Mouse (Mus musculus) limb, embryonic 12.5 days (tissue): Measurements from ENCODE around the gene Pdcd4. TPM values are rescaled to one million over a fixed set of nuclear protein-coding genes. Genes with fewer than 3 reads are reported as not detected.

ENCODE experiments used
- ATAC-seq: fragments of 200-750 bp; cut with Nextera tagmentation; 2 replicates; pipeline ENCODE4 v1.8.0; 2017; ENCODE audit warnings: low read depth, moderate TSS enrichment; ENCODE audit not compliant: insufficient number of reproducible peaks, insufficient read depth, low FRiP score, low TSS enrichment
- H3K27ac ChIP-seq: fragments of 300-500 bp; sonication (generic); 2 replicates; pipeline ENCODE4 v1.5.1; 2016; ENCODE audit warnings: mild to moderate bottlenecking, moderate library complexity
- H3K27me3 ChIP-seq: fragments of 300-500 bp; sonication (generic); 2 replicates; pipeline ENCODE4 v1.6.1; 2016; ENCODE audit warnings: mild to moderate bottlenecking, moderate library complexity
- H3K36me3 ChIP-seq: fragments of 300-500 bp; sonication (generic); 2 replicates; pipeline ENCODE4 v1.6.1; 2016; ENCODE audit warnings: mild to moderate bottlenecking, moderate library complexity
- H3K4me1 ChIP-seq: fragments of 300-500 bp; sonication (generic); replicated peaks from 2 replicates; pipeline ENCODE4 v1.6.1; 2016
- H3K4me2 ChIP-seq: fragments of 300-500 bp; sonication (generic); 2 replicates; pipeline ENCODE4 v1.6.1; 2016; ENCODE audit warnings: mild to moderate bottlenecking, moderate library complexity
- H3K4me3 ChIP-seq: fragments of 300-500 bp; sonication (generic); replicated peaks from 2 replicates; pipeline ENCODE4 v1.5.1; 2016; ENCODE audit warnings: mild to moderate bottlenecking
- H3K9ac ChIP-seq: fragments of 300-500 bp; sonication (generic); replicated peaks from 2 replicates; pipeline ENCODE4 v1.6.1; 2016; ENCODE audit warnings: mild to moderate bottlenecking, moderate library complexity
- H3K9me3 ChIP-seq: fragments of 300-500 bp; sonication (generic); 2 replicates; pipeline ENCODE4 v1.6.1; 2016; ENCODE audit warnings: mild to moderate bottlenecking, moderate library complexity
- WGBS: fragments of 180-500 bp; shearing (Covaris S2); methylation state at CpG from one replicate; pipeline ENCODE4 v1.1.7; 2016; 5-methylcytosine and 5-hydroxymethylcytosine counted together
- polyA plus RNA-seq: library from polyadenylated mRNA; unstranded; fragments of >200 nt; fragmentation: Nextera tagmentation; extraction: Ambion mirVana; gene quantifications from 2 replicates; pipeline ENCODE4 v1.2.1, GENCODE M21; 2016

Pdcd4 gene
- polyA plus RNA-seq, 1 experiment from 2014 or later: 107 TPM

DNA sequence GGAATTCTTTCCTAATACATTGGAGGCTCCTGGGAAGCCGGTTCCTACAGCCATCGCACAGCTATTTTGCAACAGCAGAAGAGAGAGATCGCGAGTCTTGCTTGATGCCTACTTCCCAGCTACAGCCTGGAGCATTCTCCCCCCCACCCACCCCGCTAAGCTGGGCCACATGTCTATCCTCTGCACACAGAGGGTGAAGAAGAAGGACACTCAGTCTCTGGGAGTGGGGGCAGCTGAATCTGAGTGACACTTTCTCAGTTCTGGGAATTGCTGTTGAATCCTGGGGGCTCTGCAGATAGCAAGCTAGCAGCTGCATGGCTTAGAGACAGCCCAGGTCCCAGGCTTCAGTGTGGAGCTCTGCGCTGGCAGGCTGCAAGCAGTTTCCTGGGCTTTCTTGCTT, 34.1 kb upstream of the Pdcd4 start:
- H3K4me1 ChIP-seq: peaks cover 41% of the 10 kb centered on the region
- H3K36me3 ChIP-seq: no peaks in the 10 kb centered on the region
- H3K9me3 ChIP-seq: no peaks in the 10 kb centered on the region
- no peak for ATAC-seq
- H3K9ac ChIP-seq: no peak overlapping the region
- no peak overlapping the region for H3K4me3 ChIP-seq
- H3K27ac ChIP-seq: 0 out of 2 replicates have a peak overlapping the region, but pooled peaks have one; percentile 29
- no peaks in the 10 kb centered on the region for H3K27me3 ChIP-seq
- WGBS: 74% methylated on average over 6 of the region's 6 CpGs
- H3K4me2 ChIP-seq: no peak overlapping the region; the same call in 1 of the 2 replicates

- no peaks in the 10 kb centered on the region for H3K27me3 ChIP-seq
- peak overlapping the region; percentile 23 for H3K4me2 ChIP-seq
- WGBS: 13% methylated on average over 9 of the region's 9 CpGs
- peaks cover 30% of the 10 kb centered on the region for H3K4me1 ChIP-seq
- H3K27ac ChIP-seq: peak overlapping the region; percentile 35; the same call in 1 of the 2 replicates
- no peak overlapping the region for H3K4me3 ChIP-seq
- no peaks in the 10 kb centered on the region for H3K36me3 ChIP-seq
- no peak for ATAC-seq
- H3K9ac ChIP-seq: no peak overlapping the region
- H3K9me3 ChIP-seq: no peaks in the 10 kb centered on the region
These were observed 32.9 kb upstream of the Pdcd4 start for GRCm38 (mm10) chr19:53859149-53859548.

- H3K4me2 ChIP-seq: no peak overlapping the region
- no peak overlapping the region for H3K9ac ChIP-seq
- H3K27ac ChIP-seq: peak overlapping the region; percentile 35; the same call in 1 of the 2 replicates
- H3K36me3 ChIP-seq: no peaks in the 10 kb centered on the region
- ATAC-seq: no peak
- peaks cover 30% of the 10 kb centered on the region for H3K4me1 ChIP-seq
- no peaks in the 10 kb centered on the region for H3K9me3 ChIP-seq
- H3K4me3 ChIP-seq: no peak overlapping the region
- WGBS: 46% methylated on average over 7 of the region's 7 CpGs
- no peaks in the 10 kb centered on the region for H3K27me3 ChIP-seq
These were observed 32.4 kb upstream of the Pdcd4 start for GRCm38 (mm10) chr19:53859593-53859992.

DNA sequence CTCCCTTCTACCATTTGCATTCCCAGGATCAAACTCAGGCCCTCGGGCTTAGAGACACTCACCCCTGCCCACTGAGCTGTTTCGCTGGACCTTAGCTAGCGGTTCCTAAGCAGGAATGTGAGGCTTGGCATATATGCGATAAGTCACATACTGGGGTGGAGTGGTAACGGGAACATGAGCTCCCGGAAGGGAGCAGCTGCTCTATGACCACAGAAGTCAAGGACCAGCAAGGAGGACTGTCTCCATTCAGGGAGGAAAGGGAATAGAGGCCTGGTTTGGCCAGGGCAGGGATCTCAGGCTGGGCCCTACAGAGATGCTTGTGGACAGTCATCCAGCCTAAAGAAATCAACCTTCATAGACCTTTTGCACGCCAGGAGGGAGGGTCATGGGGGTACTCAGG, 30.7 kb upstream of the Pdcd4 start:
- ATAC-seq: no peak
- Histone ChIP-seq H3K27ac (no peak overlapping the region), H3K36me3 (no peaks in the 10 kb centered on the region), H3K9ac (no peak overlapping the region), H3K4me1 (peaks cover 30% of the 10 kb centered on the region), H3K9me3 (no peaks in the 10 kb centered on the region), H3K4me3 (no peak overlapping the region), H3K27me3 (no peaks in the 10 kb centered on the region), H3K4me2 (no peak overlapping the region)
- WGBS: 87% methylated on average over 7 of the region's 7 CpGs

DNA sequence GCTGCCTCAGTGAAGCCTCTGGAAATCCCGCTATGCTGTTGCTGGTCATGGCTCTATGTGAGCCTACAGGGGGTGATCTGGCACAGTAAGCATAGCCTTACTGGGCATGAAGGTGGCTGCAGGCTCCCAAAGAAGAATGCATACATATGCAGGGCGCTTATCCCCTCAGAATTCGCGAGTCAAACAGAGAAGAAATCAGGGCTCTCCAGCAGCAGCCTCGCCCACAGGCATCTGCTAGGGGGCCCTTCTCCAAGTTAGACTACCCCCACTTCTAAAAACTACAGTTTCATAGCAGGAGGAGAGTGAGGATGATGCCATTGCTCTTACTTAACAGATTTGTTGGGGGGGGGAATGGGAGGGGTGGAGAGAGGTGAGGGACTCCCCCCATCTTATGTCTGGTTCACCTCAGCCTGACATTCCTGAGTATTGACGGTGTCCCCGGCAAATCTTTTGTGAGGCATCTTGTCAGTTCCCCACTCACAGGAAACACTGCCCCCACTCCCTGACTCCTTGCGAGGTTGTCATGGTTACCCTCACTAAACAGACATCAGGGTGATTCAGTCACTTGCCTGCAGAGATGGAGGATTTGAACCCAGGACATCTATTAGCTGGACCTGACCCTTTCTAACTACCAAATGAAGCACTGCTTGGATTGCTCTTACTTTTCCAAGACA, 29.3 kb upstream of the Pdcd4 start:
- 76% methylated on average over 8 of the region's 8 CpGs for WGBS
- Histone ChIP-seq H3K4me2 (no peak overlapping the region), H3K9ac (no peak overlapping the region), H3K27ac (no peak overlapping the region), H3K4me3 (no peak overlapping the region), H3K27me3 (no peaks in the 10 kb centered on the region), H3K4me1 (peaks cover 17% of the 10 kb centered on the region), H3K36me3 (no peaks in the 10 kb centered on the region), H3K9me3 (no peaks in the 10 kb centered on the region)
- ATAC-seq: no peak

DNA sequence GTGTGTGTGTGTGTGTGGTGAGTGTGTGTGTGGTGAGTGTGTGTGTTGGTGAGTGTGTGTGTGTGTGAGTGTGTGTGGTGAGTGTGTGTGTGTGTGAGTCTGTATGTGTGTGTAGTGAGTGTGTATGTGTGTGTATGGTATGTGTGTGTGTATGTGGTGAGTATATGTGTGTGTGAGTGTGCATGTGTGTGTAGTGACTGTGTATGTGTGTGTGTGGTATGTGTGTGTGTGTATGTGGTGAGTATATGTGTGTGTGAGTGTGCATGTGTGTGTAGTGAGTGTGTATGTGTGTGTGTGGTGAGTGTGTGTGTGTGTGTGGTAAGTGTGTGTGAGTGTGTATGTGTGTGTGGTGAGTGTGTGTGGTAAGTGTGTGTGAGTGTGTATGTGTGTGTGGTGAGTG, 24.8 kb upstream of the Pdcd4 start:
- no peak for ATAC-seq
- H3K27ac ChIP-seq: no peak overlapping the region
- H3K36me3 ChIP-seq: no peaks in the 10 kb centered on the region
- H3K4me3 ChIP-seq: no peak overlapping the region
- no peak overlapping the region for H3K4me2 ChIP-seq
- H3K9ac ChIP-seq: no peak overlapping the region
- no peaks in the 10 kb centered on the region for H3K9me3 ChIP-seq
- 0 out of 2 replicates have a peak, but pooled peaks cover 4% of the 10 kb centered on the region for H3K27me3 ChIP-seq
- no peaks in the 10 kb centered on the region for H3K4me1 ChIP-seq

GRCm38 (mm10) chr19:53868125-53868524, 23.9 kb upstream of the Pdcd4 start:
- Histone ChIP-seq H3K9me3 (no peaks in the 10 kb centered on the region), H3K4me1 (no peaks in the 10 kb centered on the region), H3K9ac (no peak overlapping the region), H3K4me3 (no peak overlapping the region), H3K27me3 (0 out of 2 replicates have a peak, but pooled peaks cover 4% of the 10 kb centered on the region), H3K27ac (no peak overlapping the region), H3K4me2 (no peak overlapping the region), H3K36me3 (no peaks in the 10 kb centered on the region)
- 75% methylated on average over 6 of the region's 6 CpGs for WGBS
- no peak for ATAC-seq

DNA sequence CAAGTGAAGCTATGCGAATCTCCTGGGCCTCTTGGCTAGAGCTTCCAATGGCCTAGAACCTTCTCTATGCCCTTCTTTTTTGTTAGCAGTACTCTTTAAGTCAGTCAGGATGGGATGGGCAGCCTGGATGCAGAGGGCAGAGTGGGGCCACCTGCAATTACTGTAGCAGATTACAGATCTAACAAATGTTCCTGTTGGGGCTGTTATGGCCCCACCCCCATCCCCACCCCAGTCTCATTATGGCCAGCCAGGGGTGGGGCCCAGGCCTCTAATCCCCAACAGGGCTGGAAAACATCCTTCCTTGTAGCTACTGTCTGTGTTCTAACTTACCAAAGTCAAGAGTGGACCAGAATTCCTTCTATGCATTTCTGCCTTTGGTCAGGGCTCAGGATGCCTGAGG, 23.2 kb upstream of the Pdcd4 start:
- no peaks in the 10 kb centered on the region for H3K36me3 ChIP-seq
- ATAC-seq: no peak
- 0 out of 2 replicates have a peak, but pooled peaks cover 4% of the 10 kb centered on the region for H3K27me3 ChIP-seq
- no peak overlapping the region for H3K9ac ChIP-seq
- no peak overlapping the region for H3K4me2 ChIP-seq
- 97% methylated on average over 1 of the region's 1 CpGs for WGBS
- H3K4me3 ChIP-seq: no peak overlapping the region
- no peaks in the 10 kb centered on the region for H3K9me3 ChIP-seq
- H3K4me1 ChIP-seq: no peaks in the 10 kb centered on the region
- no peak overlapping the region for H3K27ac ChIP-seq

GRCm38 (mm10) chr19:53869427-53870385, 22.3 kb upstream of the Pdcd4 start:
- H3K4me1 ChIP-seq: no peaks in the 10 kb centered on the region
- 0 out of 2 replicates have a peak, but pooled peaks cover 4% of the 10 kb centered on the region for H3K27me3 ChIP-seq
- no peak overlapping the region for H3K4me2 ChIP-seq
- no peaks in the 10 kb centered on the region for H3K36me3 ChIP-seq
- no peaks in the 10 kb centered on the region for H3K9me3 ChIP-seq
- no peak overlapping the region for H3K27ac ChIP-seq
- ATAC-seq: no peak
- H3K9ac ChIP-seq: no peak overlapping the region
- H3K4me3 ChIP-seq: no peak overlapping the region
- WGBS: 72% methylated on average over 4 of the region's 4 CpGs

DNA sequence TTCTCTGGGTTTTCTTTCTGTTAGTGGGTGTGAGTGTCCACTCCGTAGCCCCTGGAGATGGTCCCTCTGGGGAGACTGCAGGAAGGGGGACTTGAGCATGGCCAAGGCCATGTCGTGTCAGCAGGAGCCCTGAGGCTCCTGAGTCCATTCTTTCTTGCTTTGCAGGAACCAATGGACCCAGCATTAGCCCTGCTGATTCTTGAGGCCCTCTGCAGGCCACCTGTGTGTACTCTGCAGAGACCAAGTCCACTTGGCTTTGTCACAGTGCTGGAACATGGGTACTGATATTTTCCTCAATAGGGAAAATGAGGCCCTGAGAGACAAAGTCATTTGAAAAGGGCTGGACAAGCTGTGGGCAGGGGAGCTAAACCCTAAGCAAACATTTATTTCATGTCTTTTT, 21.5 kb upstream of the Pdcd4 start:
- Histone ChIP-seq H3K9ac (no peak overlapping the region), H3K4me1 (no peaks in the 10 kb centered on the region), H3K4me3 (no peak overlapping the region), H3K4me2 (no peak overlapping the region), H3K27me3 (0 out of 2 replicates have a peak, but pooled peaks cover 4% of the 10 kb centered on the region), H3K9me3 (no peaks in the 10 kb centered on the region), H3K36me3 (no peaks in the 10 kb centered on the region), H3K27ac (no peak overlapping the region)
- WGBS: 60% methylated on average over 2 of the region's 2 CpGs
- ATAC-seq: no peak

DNA sequence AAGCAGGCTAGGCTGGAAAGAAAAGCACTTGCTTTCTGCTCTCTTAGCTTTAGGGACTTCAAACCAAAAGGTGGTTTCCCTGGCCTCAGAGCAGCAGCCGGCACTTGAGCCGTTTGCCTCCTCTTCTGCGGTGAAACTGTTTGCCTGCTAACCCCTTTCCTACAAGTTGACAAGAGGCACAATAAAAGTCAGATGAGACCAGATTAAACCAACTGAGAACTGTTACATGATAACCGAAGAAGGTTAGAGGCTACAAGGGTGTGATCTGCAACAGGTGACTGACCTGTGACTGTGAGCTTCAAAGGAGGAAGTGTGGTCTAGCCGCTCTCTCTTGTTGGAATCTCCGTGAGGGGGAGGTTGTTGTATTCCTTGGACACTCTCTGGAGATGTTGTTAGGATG, 20.5 kb upstream of the Pdcd4 start:
- WGBS: 79% methylated on average over 6 of the region's 6 CpGs
- Histone ChIP-seq H3K9ac (no peak overlapping the region), H3K27me3 (0 out of 2 replicates have a peak, but pooled peaks cover 4% of the 10 kb centered on the region), H3K4me1 (peaks cover 2% of the 10 kb centered on the region; the same call in 1 of the 2 replicates), H3K36me3 (no peaks in the 10 kb centered on the region), H3K9me3 (no peaks in the 10 kb centered on the region), H3K4me2 (no peak overlapping the region), H3K27ac (no peak overlapping the region), H3K4me3 (no peak overlapping the region)
- ATAC-seq: no peak
